ENCODE assay signal across 8 mouse cellular contexts in the genomic region with DNA sequence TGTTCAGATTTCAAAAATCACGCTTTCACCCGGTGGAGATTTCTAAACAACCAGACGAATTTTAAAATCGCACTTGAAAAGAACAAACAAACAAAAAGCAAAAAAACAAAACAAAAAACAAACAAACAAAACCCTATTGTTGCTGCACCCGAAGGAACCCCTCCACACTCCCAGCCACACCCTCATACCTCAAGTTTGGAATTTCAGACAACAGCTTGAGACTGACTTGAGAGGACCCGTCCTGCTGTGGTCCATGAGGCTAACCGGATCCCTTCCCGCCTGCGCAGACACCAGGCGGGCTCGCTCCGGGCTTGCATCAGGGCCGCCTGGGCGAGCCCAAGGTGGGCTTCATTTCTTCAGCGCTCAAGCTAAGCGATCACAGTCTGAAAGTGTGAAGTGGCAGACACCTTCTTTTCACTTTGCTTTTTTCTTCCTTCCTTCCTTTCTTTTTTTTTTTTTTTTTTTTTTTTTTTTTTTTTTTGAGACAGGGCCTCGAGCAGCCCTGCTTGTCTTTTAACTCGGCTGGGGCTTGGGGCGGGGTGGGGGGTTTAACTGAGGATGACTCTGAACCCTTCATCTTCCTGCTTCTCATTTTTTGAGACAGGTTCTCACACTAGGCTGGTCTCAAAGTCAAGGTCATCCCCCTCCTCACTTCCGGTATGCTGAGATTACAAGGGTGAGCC. TPM values are rescaled to one million over a fixed set of nuclear protein-coding genes. Genes with fewer than 3 reads are reported as not detected.
DNase-seq lines count a peak whose midpoint lies in the region; ATAC-seq and TF ChIP-seq lines count a peak whose summit lies in the region.

No protein-coding gene starts in this region.

- WGBS in liver, adult 2 months, result 4% methylated on average over 20 of the region's 20 CpGs
- under 1% methylated on average over 20 of the region's 20 CpGs for WGBS in neural tube, embryonic 11.5 days

- peaks cover 14% of the 10 kb centered on the region; the same call in 1 of the 2 replicates for H3K27me3 ChIP-seq in liver, adult 2 months (ENCODE audit: control insufficient read depth, insufficient read depth, low read length)
- peaks cover 56% of the 10 kb centered on the region for H3K27me3 ChIP-seq in neural tube, embryonic 11.5 days (ENCODE audit: control insufficient read depth, insufficient read depth, low read length)

- H3K9ac ChIP-seq in liver, adult 2 months (ENCODE audit: low read depth, low read length), result no peak overlapping the region
- H3K9ac ChIP-seq in neural tube, embryonic 11.5 days (ENCODE audit: low read length), result no peak overlapping the region

- peak overlapping the region; percentile 25; the same call in 1 of the 2 replicates for H3K4me3 ChIP-seq in liver, adult 2 months (ENCODE audit: insufficient read depth, low read depth, low read length)
- peak overlapping the region; percentile 20; the same call in 1 of the 2 replicates for H3K4me3 ChIP-seq in neural tube, embryonic 11.5 days (ENCODE audit: low read depth, low read length)

- H3K4me2 ChIP-seq in neural tube, embryonic 11.5 days (ENCODE audit: low read depth), result peak overlapping the region; percentile 39

- ATAC-seq in neural tube, embryonic 11.5 days (ENCODE audit: insufficient read depth, low FRiP score, low TSS enrichment), result peak; percentile 10; the same call in 1 of the 2 replicates

- no peaks in the 10 kb centered on the region for H3K9me3 ChIP-seq in neural tube, embryonic 11.5 days (ENCODE audit: control insufficient read depth, low read length)

- TF ChIP-seq CTCF in liver, adult 2 months (IDR thresholded peaks at IDR 0.05; ENCODE audit: low read depth, low read length), result no peak

- no peak for TF ChIP-seq POLR2A in liver, adult 2 months (IDR thresholded peaks at IDR 0.05; ENCODE audit: extremely low read depth, insufficient read depth, low read length)

- H3K4me1 ChIP-seq in liver, adult 2 months (ENCODE audit: control insufficient read depth, insufficient read depth, low read length), result peaks cover 11% of the 10 kb centered on the region
- H3K4me1 ChIP-seq in neural tube, embryonic 11.5 days (ENCODE audit: control insufficient read depth, insufficient read depth, low read length), result peaks cover 3% of the 10 kb centered on the region; the same call in 1 of the 2 replicates

- H3K36me3 ChIP-seq in liver, adult 2 months (ENCODE audit: control insufficient read depth, insufficient read depth, low read length), result no peaks in the 10 kb centered on the region
- H3K36me3 ChIP-seq in neural tube, embryonic 11.5 days (ENCODE audit: control insufficient read depth, insufficient read depth, low read length), result no peaks in the 10 kb centered on the region

- H3K79me2 ChIP-seq in liver, adult 2 months (ENCODE audit: control insufficient read depth, insufficient read depth, low read length), result no peaks in the 10 kb centered on the region

- DNase-seq in liver, adult 2 months (ENCODE audit: extremely low read depth, low read depth, low spot score), result no peak
- no peak for DNase-seq in liver
- DNase-seq in embryo, embryonic 10.5 days (ENCODE audit: low spot score), result peak; percentile 51
- peak; percentile 52 for DNase-seq in induced T-regulatory cell, adult 2 months (ENCODE audit: low read depth)
- DNase-seq in neural tube, embryonic 11.5 days (ENCODE audit: low spot score), result peak; percentile 39
- DNase-seq in B cell, adult 2 months, result no peak
- DNase-seq in gastrocnemius, postnatal 25 days, result no peak
- no peak for DNase-seq in adrenal gland, postnatal 4 days (ENCODE audit: low spot score in 2 of 2)

- no peak overlapping the region for H3K27ac ChIP-seq in liver, adult 2 months (replicated peaks; ENCODE audit: insufficient read depth, low read depth, low read length)
- H3K27ac ChIP-seq in neural tube, embryonic 11.5 days (ENCODE audit: low read depth, low read length), result no peak overlapping the region

RNA-seq across cellular contexts. Expression of a gene that starts 11.0 kb away (rescaled TPM):
- total RNA-seq in liver, adult 2 months (2014; rRNA removed), result not detected in 2 replicates
- polyA plus RNA-seq in liver, adult 2 months (2012; rRNA removed), result 0.11 TPM in 1 of 2 replicates, not detected in the other
- not detected in 2 replicates for polyA plus RNA-seq in neural tube, embryonic 11.5 days (2014; fragmentation: Nextera tagmentation; extraction: Ambion mirVana)
- not detected for total RNA-seq in gastrocnemius, postnatal 25 days (2021)
- total RNA-seq in adrenal gland, postnatal 4 days (2021), result under 1 TPM in 1 of 2 experiments, not detected in 1; 0.51 TPM

RNA-seq across cellular contexts. Expression of a gene that starts 17.0 kb away (rescaled TPM):
- 41.1 and 47.3 TPM in 2 replicates for total RNA-seq in liver, adult 2 months (2014; rRNA removed)
- 6.7 and 9.0 TPM in 2 replicates for polyA plus RNA-seq in liver, adult 2 months (2012; rRNA removed)
- 52.4 and 55.2 TPM in 2 replicates for polyA plus RNA-seq in neural tube, embryonic 11.5 days (2014; fragmentation: Nextera tagmentation; extraction: Ambion mirVana)
- total RNA-seq in gastrocnemius, postnatal 25 days (2021), result 100 to 1,000 TPM; 243 to 283 TPM
- 100 to 1,000 TPM in 1 of 2 experiments, 10 to 100 TPM in 1; 99.9 to 110 TPM for total RNA-seq in adrenal gland, postnatal 4 days (2021)

Comparison
In these comparisons a context has a peak if more than half of its experiments do, and no peak if none do; other contexts are left out.
1. DNase-seq: peak in embryo, embryonic 10.5 days (single experiment), induced T-regulatory cell, adult 2 months (single experiment) and neural tube, embryonic 11.5 days (single experiment); none in liver, adult 2 months (single experiment), liver (single experiment), B cell, adult 2 months (0 of 2), gastrocnemius, postnatal 25 days (single experiment) and adrenal gland, postnatal 4 days (0 of 2).